Mouse (Mus musculus): ENCODE measurements at regions not wholly inside any gene's neighbourhood (a gene's known extent, or its start where the extent isn't known, plus 50 kb on each side); places are given as distances from the start of the nearest gene placed in this dataset.
"Not testable (repeated sequence)": the region's sequence is repeated elsewhere in the genome, so short reads cannot be mapped to it uniquely, and the experiment has no call there.

- no peak overlapping the region for H3K4me3 ChIP-seq
- 87% methylated on average over 5 of the region's 5 CpGs for WGBS
- no peak overlapping the region for H3K27ac ChIP-seq
- no peaks in the 10 kb centered on the region for H3K4me1 ChIP-seq (ENCODE audit: control insufficient read depth, insufficient read depth, low read length)
- H3K79me2 ChIP-seq (replicated peaks; ENCODE audit: control insufficient read depth, insufficient read depth, low read length), result no peaks in the 10 kb centered on the region
- no peak for TF ChIP-seq EP300 (IDR thresholded peaks at IDR 0.05; ENCODE audit: insufficient read depth, low read depth, low read length)
- no peak for TF ChIP-seq CTCF (IDR thresholded peaks at IDR 0.05)
- TF ChIP-seq POLR2A (IDR thresholded peaks at IDR 0.05; ENCODE audit: insufficient read depth, low read depth, low read length), result no peak
- no peak for DNase-seq
- no peaks in the 10 kb centered on the region for H3K36me3 ChIP-seq (ENCODE audit: control insufficient read depth, insufficient read depth, low read length)
- intact Hi-C loops (cut with DNase I), result no loop called here
- H3K9ac ChIP-seq (ENCODE audit: low read depth, low read length), result no peak overlapping the region
- H3K27me3 ChIP-seq (ENCODE audit: control insufficient read depth, insufficient read depth, low read length), result no peaks in the 10 kb centered on the region
Observed at GRCm38 (mm10) chr7:129764456-129764970, 172.8 kb downstream of the Wdr11 start.

GRCm38 (mm10) chr7:129765681-129766080 lies 174.0 kb downstream of the Wdr11 start:
- TF ChIP-seq POLR2A (IDR thresholded peaks at IDR 0.05; ENCODE audit: insufficient read depth, low read depth, low read length), result no peak
- TF ChIP-seq CTCF (IDR thresholded peaks at IDR 0.05), result no peak
- TF ChIP-seq EP300 (IDR thresholded peaks at IDR 0.05; ENCODE audit: insufficient read depth, low read depth, low read length), result no peak
- Histone ChIP-seq H3K27ac (no peak overlapping the region), H3K79me2 (replicated peaks; ENCODE audit: control insufficient read depth, insufficient read depth, low read length) (no peaks in the 10 kb centered on the region), H3K9ac (ENCODE audit: low read depth, low read length) (no peak overlapping the region), H3K4me3 (no peak overlapping the region), H3K36me3 (ENCODE audit: control insufficient read depth, insufficient read depth, low read length) (no peaks in the 10 kb centered on the region), H3K27me3 (ENCODE audit: control insufficient read depth, insufficient read depth, low read length) (no peaks in the 10 kb centered on the region), H3K4me1 (ENCODE audit: control insufficient read depth, insufficient read depth, low read length) (no peaks in the 10 kb centered on the region)
- intact Hi-C loops (cut with DNase I), result no loop called here
- no peak for DNase-seq
- 88% methylated on average over 7 of the region's 7 CpGs for WGBS

- DNase-seq, result no peak
- 68% methylated on average over 6 of the region's 6 CpGs for WGBS
- intact Hi-C loops (cut with DNase I), result no loop called here
- H3K27ac ChIP-seq, result no peak overlapping the region
- H3K36me3 ChIP-seq (ENCODE audit: control insufficient read depth, insufficient read depth, low read length), result no peaks in the 10 kb centered on the region
- H3K9ac ChIP-seq (ENCODE audit: low read depth, low read length), result no peak overlapping the region
- H3K4me1 ChIP-seq (ENCODE audit: control insufficient read depth, insufficient read depth, low read length), result no peaks in the 10 kb centered on the region
- H3K4me3 ChIP-seq, result no peak overlapping the region
- H3K79me2 ChIP-seq (replicated peaks; ENCODE audit: control insufficient read depth, insufficient read depth, low read length), result no peaks in the 10 kb centered on the region
- no peak for TF ChIP-seq POLR2A (IDR thresholded peaks at IDR 0.05; ENCODE audit: insufficient read depth, low read depth, low read length)
- TF ChIP-seq CTCF (IDR thresholded peaks at IDR 0.05), result no peak
- no peak for TF ChIP-seq EP300 (IDR thresholded peaks at IDR 0.05; ENCODE audit: insufficient read depth, low read depth, low read length)
- H3K27me3 ChIP-seq (ENCODE audit: control insufficient read depth, insufficient read depth, low read length), result no peaks in the 10 kb centered on the region
Observed at GRCm38 (mm10) chr7:129766087-129766834, 174.6 kb downstream of the Wdr11 start.

- DNase-seq; intact Hi-C loops (cut with DNase I); H3K9ac ChIP-seq (ENCODE audit: low read depth, low read length); H3K4me3 ChIP-seq; H3K27me3 ChIP-seq (ENCODE audit: control insufficient read depth, insufficient read depth, low read length); H3K79me2 ChIP-seq (replicated peaks; ENCODE audit: control insufficient read depth, insufficient read depth, low read length); H3K4me1 ChIP-seq (ENCODE audit: control insufficient read depth, insufficient read depth, low read length); H3K36me3 ChIP-seq (ENCODE audit: control insufficient read depth, insufficient read depth, low read length); H3K27ac ChIP-seq: not testable (repeated sequence)
- 85% methylated on average over 1 of the region's 1 CpGs for WGBS
Observed at GRCm38 (mm10) chr7:129769673-129770072, 178.0 kb downstream of the Wdr11 start.

GRCm38 (mm10) chr7:129771876-129772275 lies 180.2 kb downstream of the Wdr11 start:
- Histone ChIP-seq H3K36me3 (ENCODE audit: control insufficient read depth, insufficient read depth, low read length) (no peaks in the 10 kb centered on the region), H3K4me3 (no peak overlapping the region), H3K27ac (no peak overlapping the region), H3K9ac (ENCODE audit: low read depth, low read length) (no peak overlapping the region), H3K4me1 (ENCODE audit: control insufficient read depth, insufficient read depth, low read length) (no peaks in the 10 kb centered on the region), H3K79me2 (replicated peaks; ENCODE audit: control insufficient read depth, insufficient read depth, low read length) (no peaks in the 10 kb centered on the region), H3K27me3 (ENCODE audit: control insufficient read depth, insufficient read depth, low read length) (no peaks in the 10 kb centered on the region)
- intact Hi-C loops (cut with DNase I), result no loop called here
- WGBS, result 65% methylated on average over 2 of the region's 2 CpGs
- no peak for DNase-seq
- no peak for TF ChIP-seq POLR2A (IDR thresholded peaks at IDR 0.05; ENCODE audit: insufficient read depth, low read depth, low read length)

- intact Hi-C loops (cut with DNase I), result no loop called here
- H3K27me3 ChIP-seq (ENCODE audit: control insufficient read depth, insufficient read depth, low read length), result no peaks in the 10 kb centered on the region
- no peak for TF ChIP-seq POLR2A (IDR thresholded peaks at IDR 0.05; ENCODE audit: insufficient read depth, low read depth, low read length)
- no peak for TF ChIP-seq CTCF (IDR thresholded peaks at IDR 0.05)
- TF ChIP-seq EP300 (IDR thresholded peaks at IDR 0.05; ENCODE audit: insufficient read depth, low read depth, low read length), result no peak
- H3K4me1 ChIP-seq (ENCODE audit: control insufficient read depth, insufficient read depth, low read length), result no peaks in the 10 kb centered on the region
- no peak overlapping the region for H3K27ac ChIP-seq
- DNase-seq, result no peak
- H3K4me3 ChIP-seq, result no peak overlapping the region
- no peak overlapping the region for H3K9ac ChIP-seq (ENCODE audit: low read depth, low read length)
- 83% methylated on average over 11 of the region's 11 CpGs for WGBS
- no peaks in the 10 kb centered on the region for H3K36me3 ChIP-seq (ENCODE audit: control insufficient read depth, insufficient read depth, low read length)
- H3K79me2 ChIP-seq (replicated peaks; ENCODE audit: control insufficient read depth, insufficient read depth, low read length), result no peaks in the 10 kb centered on the region
Observed at GRCm38 (mm10) chr7:129772540-129773331, 181.1 kb downstream of the Wdr11 start.

All from heart, adult 2 months (tissue).